Mouse (Mus musculus) neural tube, embryonic 11.5 days (tissue): ENCODE measurements at regions not wholly inside any gene's neighbourhood (a gene's known extent, or its start where the extent isn't known, plus 50 kb on each side); places are given as distances from the start of the nearest gene placed in this dataset.

Source experiments
- ATAC-seq: fragments of 200-750 bp; cut with Nextera tagmentation; 2 replicates; pipeline ENCODE4 v1.8.0; 2017; ENCODE audit warnings: moderate number of reproducible peaks, mild to moderate bottlenecking, moderate TSS enrichment, moderate library complexity; ENCODE audit not compliant: insufficient read depth, low FRiP score, low TSS enrichment
- DNase-seq: peaks from one replicate; pipeline ENCODE4 v3.0.0-alpha.2; 2015; ENCODE audit warnings: low spot score
- H3K27ac ChIP-seq: fragments of 300-500 bp; sonication (generic); 2 replicates; pipeline ENCODE4 v1.5.1; 2014; ENCODE audit warnings: low read depth, mild to moderate bottlenecking, low read length
- H3K27me3 ChIP-seq: fragments of 300-500 bp; sonication (generic); 2 replicates; pipeline ENCODE4 v1.6.1; 2014; ENCODE audit warnings: mild to moderate bottlenecking, low read length, mixed read lengths; ENCODE audit not compliant: control insufficient read depth, insufficient read depth
- H3K36me3 ChIP-seq: fragments of 300-500 bp; sonication (generic); 2 replicates; pipeline ENCODE4 v1.6.1; 2014; ENCODE audit warnings: mild to moderate bottlenecking, low read length, moderate library complexity, mixed read lengths; ENCODE audit not compliant: control insufficient read depth, insufficient read depth
- H3K4me1 ChIP-seq: fragments of 300-500 bp; sonication (generic); 2 replicates; pipeline ENCODE4 v1.6.1; 2014; ENCODE audit warnings: low read length, mixed read lengths; ENCODE audit not compliant: control insufficient read depth, insufficient read depth
- H3K4me2 ChIP-seq: fragments of 300-500 bp; sonication (generic); 2 replicates; pipeline ENCODE4 v1.6.1; 2014; ENCODE audit warnings: low read depth, mild to moderate bottlenecking, moderate library complexity
- H3K4me3 ChIP-seq: fragments of 300-500 bp; sonication (generic); 2 replicates; pipeline ENCODE4 v1.5.1; 2014; ENCODE audit warnings: low read depth, low read length
- H3K9ac ChIP-seq: fragments of 300-500 bp; sonication (generic); 2 replicates; pipeline ENCODE4 v1.6.1; 2014; ENCODE audit warnings: mild to moderate bottlenecking, low read length
- H3K9me3 ChIP-seq: fragments of 300-500 bp; sonication (generic); 2 replicates; pipeline ENCODE4 v1.6.1; 2016; ENCODE audit warnings: low read length; ENCODE audit not compliant: control insufficient read depth
- WGBS: fragments of 180-500 bp; shearing (Covaris S2); extraction: QIAGEN DNeasy Blood & Tissue Kit; methylation state at CpG from one replicate; pipeline ENCODE4 v1.1.7; 2014; 5-methylcytosine and 5-hydroxymethylcytosine counted together

GRCm38 (mm10) chr2:129904753-129905152 lies 104.4 kb downstream of the Stk35 start:
- no peaks in the 10 kb centered on the region for H3K27me3 ChIP-seq
- no peaks in the 10 kb centered on the region for H3K36me3 ChIP-seq
- ATAC-seq (no peak), DNase-seq (peak; percentile 40)
- 50% methylated on average over 7 of the region's 7 CpGs for WGBS
- H3K4me2 ChIP-seq = no peak overlapping the region
- no peaks in the 10 kb centered on the region for H3K9me3 ChIP-seq
- no peak overlapping the region for H3K4me3 ChIP-seq
- no peak overlapping the region for H3K27ac ChIP-seq
- H3K4me1 ChIP-seq = no peaks in the 10 kb centered on the region
- no peak overlapping the region for H3K9ac ChIP-seq

- Histone ChIP-seq H3K4me1 (no peaks in the 10 kb centered on the region), H3K36me3 (no peaks in the 10 kb centered on the region), H3K9me3 (no peaks in the 10 kb centered on the region), H3K4me3 (peak overlapping the region; percentile 34), H3K27me3 (no peaks in the 10 kb centered on the region), H3K4me2 (peak overlapping the region; percentile 57), H3K9ac (peak overlapping the region; percentile 48), H3K27ac (no peak overlapping the region)
- WGBS = 2% methylated on average over 28 of the region's 28 CpGs
- peak; percentile 97 for ATAC-seq
- peak; percentile 88 for DNase-seq
These were observed 103.3 kb upstream of the Tgm3 start for GRCm38 (mm10) chr2:129908701-129909425.

GRCm38 (mm10) chr2:129911203-129911921 lies 100.8 kb upstream of the Tgm3 start:
- Histone ChIP-seq H3K4me1 (no peaks in the 10 kb centered on the region), H3K36me3 (no peaks in the 10 kb centered on the region), H3K27me3 (no peaks in the 10 kb centered on the region), H3K4me3 (no peak overlapping the region), H3K4me2 (no peak overlapping the region), H3K9me3 (no peaks in the 10 kb centered on the region), H3K9ac (no peak overlapping the region), H3K27ac (no peak overlapping the region)
- ATAC-seq (no peak), DNase-seq (no peak)
- WGBS = 60% methylated on average over 19 of the region's 19 CpGs

- 78% methylated on average over 8 of the region's 8 CpGs for WGBS
- H3K4me3 ChIP-seq = no peak overlapping the region
- no peaks in the 10 kb centered on the region for H3K9me3 ChIP-seq
- no peak overlapping the region for H3K27ac ChIP-seq
- no peak overlapping the region for H3K4me2 ChIP-seq
- no peaks in the 10 kb centered on the region for H3K4me1 ChIP-seq
- H3K36me3 ChIP-seq = no peaks in the 10 kb centered on the region
- no peaks in the 10 kb centered on the region for H3K27me3 ChIP-seq
- no peak for DNase-seq
- no peak overlapping the region for H3K9ac ChIP-seq
- no peak for ATAC-seq
These were observed 99.6 kb upstream of the Tgm3 start for GRCm38 (mm10) chr2:129912556-129912955.

GRCm38 (mm10) chr2:129914261-129914660 lies 97.9 kb upstream of the Tgm3 start:
- Histone ChIP-seq H3K4me3 (no peak overlapping the region), H3K9me3 (no peaks in the 10 kb centered on the region), H3K27me3 (no peaks in the 10 kb centered on the region), H3K4me2 (no peak overlapping the region), H3K4me1 (no peaks in the 10 kb centered on the region), H3K36me3 (no peaks in the 10 kb centered on the region), H3K9ac (no peak overlapping the region), H3K27ac (no peak overlapping the region)
- 84% methylated on average over 8 of the region's 8 CpGs for WGBS
- DNase-seq (no peak), ATAC-seq (no peak)

- WGBS = 94% methylated on average over 7 of the region's 7 CpGs
- Histone ChIP-seq H3K4me2 (no peak overlapping the region), H3K27me3 (no peaks in the 10 kb centered on the region), H3K27ac (no peak overlapping the region), H3K9ac (no peak overlapping the region), H3K4me3 (no peak overlapping the region), H3K36me3 (no peaks in the 10 kb centered on the region), H3K9me3 (no peaks in the 10 kb centered on the region), H3K4me1 (no peaks in the 10 kb centered on the region)
- DNase-seq = no peak
- no peak for ATAC-seq
These were observed 95.7 kb upstream of the Tgm3 start for GRCm38 (mm10) chr2:129916411-129916810.

- no peak overlapping the region for H3K4me2 ChIP-seq
- no peaks in the 10 kb centered on the region for H3K4me1 ChIP-seq
- H3K36me3 ChIP-seq = no peaks in the 10 kb centered on the region
- H3K4me3 ChIP-seq = no peak overlapping the region
- H3K9me3 ChIP-seq = no peaks in the 10 kb centered on the region
- 84% methylated on average over 9 of the region's 9 CpGs for WGBS
- H3K27ac ChIP-seq = no peak overlapping the region
- DNase-seq (no peak), ATAC-seq (no peak)
- no peak overlapping the region for H3K9ac ChIP-seq
- H3K27me3 ChIP-seq = no peaks in the 10 kb centered on the region
These were observed 93.9 kb upstream of the Tgm3 start for GRCm38 (mm10) chr2:129918141-129918790.

GRCm38 (mm10) chr2:129919551-129919950 lies 92.6 kb upstream of the Tgm3 start:
- H3K36me3 ChIP-seq = no peaks in the 10 kb centered on the region
- no peak overlapping the region for H3K4me2 ChIP-seq
- H3K4me1 ChIP-seq = no peaks in the 10 kb centered on the region
- H3K9me3 ChIP-seq = no peaks in the 10 kb centered on the region
- no peaks in the 10 kb centered on the region for H3K27me3 ChIP-seq
- no peak overlapping the region for H3K9ac ChIP-seq
- no peak for DNase-seq
- H3K4me3 ChIP-seq = no peak overlapping the region
- ATAC-seq = no peak
- WGBS = 90% methylated on average over 4 of the region's 4 CpGs
- H3K27ac ChIP-seq = no peak overlapping the region
